Mouse (Mus musculus): Measurements from ENCODE around the gene Gm13272.
"Not testable (repeated sequence)": the region's sequence is repeated elsewhere in the genome, so short reads cannot be mapped to it uniquely, and the experiment has no call there.

DNA sequence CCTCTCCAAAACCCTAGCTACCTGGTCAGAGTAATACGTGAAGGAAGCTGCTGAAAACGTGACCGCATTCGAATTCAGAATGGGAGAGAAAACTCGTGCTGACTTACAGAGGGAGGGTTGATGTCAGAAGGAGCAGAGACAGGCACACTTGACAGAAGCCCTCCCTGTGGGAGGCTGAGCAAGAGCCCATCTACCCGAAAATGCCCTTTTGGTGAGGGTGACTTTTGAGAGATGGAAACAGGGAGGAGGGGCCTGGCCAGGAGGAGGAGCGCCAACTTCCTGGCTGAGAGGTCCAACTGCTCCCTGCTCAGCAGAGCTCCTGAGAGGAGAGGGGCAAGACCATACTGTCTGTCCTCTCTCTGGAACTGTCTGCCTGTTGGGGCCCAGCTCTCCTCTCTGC is 19.7 kb downstream of the Gm13272 start, which contains the start of gene Gm13285:
- not testable (repeated sequence) for TF ChIP-seq CTCF (IDR thresholded peaks at IDR 0.05; ENCODE audit: low read depth, low read length); EP300 (IDR thresholded peaks at IDR 0.05; ENCODE audit: insufficient read depth, low read depth, low read length)

Measured in ES-Bruce4 (cell line).